8 mouse cellular contexts compared by ENCODE assay signal in genomic region chr15:77343527-77344091, GRCm38 (mm10). TPM values are rescaled to one million over a fixed set of nuclear protein-coding genes. Genes with fewer than 3 reads are reported as not detected.
A peak's percentile ranks its signal among the peaks of the same experiment; 100 is the strongest.
DNase-seq lines count a peak whose midpoint lies in the region; ATAC-seq and TF ChIP-seq lines count a peak whose summit lies in the region.

No protein-coding gene starts in this region.

- intact Hi-C loops in gastrocnemius, adult 2 months (cut with DNase I), result loop anchor here (2.0 kb wide), 1 partner anchor 15 kb away; no protein-coding TSS in a partner anchor
- intact Hi-C loops in left cerebral cortex, postnatal 36 days (cut with DNase I), result no loop called here

- ATAC-seq in hindbrain, embryonic 13.5 days (ENCODE audit: low FRiP score), result peak; percentile 61
- peak; percentile 59; the same call in 1 of the 2 replicates for ATAC-seq in megakaryocyte-erythroid progenitor cell, adult 5-6 weeks (replicated peaks; ENCODE audit: low FRiP score, low TSS enrichment, poor library complexity, severe bottlenecking)

- peak; percentile 42 to 72 for DNase-seq in layer of hippocampus, adult 18-20 months (ENCODE audit: low spot score in 2 of 2)
- no peak for DNase-seq in layer of hippocampus, adult 9-10 months (ENCODE audit: low spot score)
- peak; percentile 90 to 93 for DNase-seq in cerebellum, postnatal 10 days
- DNase-seq in gastrocnemius, adult 2 months, result peak; percentile 89
- peak; percentile 56 to 64 for DNase-seq in left cerebral cortex, postnatal 36 days (ENCODE audit: low spot score in 2 of 2)

- TF ChIP-seq CTCF in gastrocnemius, adult 2 months (IDR thresholded peaks at IDR 0.05), result peak; percentile 97
- peak; percentile 84 for TF ChIP-seq CTCF in small intestine, adult 2 months (IDR thresholded peaks at IDR 0.05; ENCODE audit: extremely low read depth, insufficient read length, insufficient replicate concordance, low read depth, low read length)

- peak overlapping the region; percentile 78 for H3K27ac ChIP-seq in gastrocnemius, adult 2 months
- H3K27ac ChIP-seq in hindbrain, embryonic 13.5 days, result peak overlapping the region; percentile 80
- no peak overlapping the region for H3K27ac ChIP-seq in small intestine, adult 2 months (ENCODE audit: insufficient read depth, low read depth, low read length)

- no peaks in the 10 kb centered on the region for H3K36me3 ChIP-seq in hindbrain, embryonic 13.5 days
- H3K36me3 ChIP-seq in small intestine, adult 2 months (ENCODE audit: control insufficient read depth, insufficient read depth, low read length), result no peaks in the 10 kb centered on the region

- no peaks in the 10 kb centered on the region for H3K9me3 ChIP-seq in hindbrain, embryonic 13.5 days

- H3K4me3 ChIP-seq in gastrocnemius, adult 2 months, result peak overlapping the region; percentile 68
- peak overlapping the region; percentile 20; the same call in 1 of the 2 replicates for H3K4me3 ChIP-seq in hindbrain, embryonic 13.5 days
- H3K4me3 ChIP-seq in small intestine, adult 2 months (ENCODE audit: low read depth, low read length), result peak overlapping the region; percentile 6

- 4% methylated on average over 13 of the region's 13 CpGs for WGBS in hindbrain, embryonic 13.5 days
- WGBS in small intestine, adult 2 months, result 2% methylated on average over 13 of the region's 13 CpGs

- peak overlapping the region; percentile 40 for H3K4me2 ChIP-seq in hindbrain, embryonic 13.5 days

- H3K4me1 ChIP-seq in hindbrain, embryonic 13.5 days (replicated peaks), result peaks cover 29% of the 10 kb centered on the region
- peaks cover 15% of the 10 kb centered on the region for H3K4me1 ChIP-seq in small intestine, adult 2 months (ENCODE audit: control insufficient read depth, insufficient read depth, insufficient read length, low read length)

- no peak for TF ChIP-seq POLR2A in small intestine, adult 2 months (IDR thresholded peaks at IDR 0.05; ENCODE audit: low read depth, low read length)

- H3K27me3 ChIP-seq in hindbrain, embryonic 13.5 days, result no peaks in the 10 kb centered on the region
- H3K27me3 ChIP-seq in small intestine, adult 2 months (ENCODE audit: control insufficient read depth, insufficient read depth, low read length), result no peaks in the 10 kb centered on the region

- peak overlapping the region; percentile 57 for H3K9ac ChIP-seq in hindbrain, embryonic 13.5 days

RNA-seq across cellular contexts. Expression of gene Rbfox2, which starts 36.8 kb away (rescaled TPM):
- total RNA-seq in layer of hippocampus, adult 18-20 months (2021), result 100 to 1,000 TPM; 238 to 245 TPM
- total RNA-seq in gastrocnemius, adult 2 months (2021), result 10 to 100 TPM; 48.2 to 78.6 TPM
- 158 and 159 TPM in 2 replicates for polyA plus RNA-seq in hindbrain, embryonic 13.5 days (2015; fragmentation: Nextera tagmentation; extraction: Ambion mirVana)
- 100 to 1,000 TPM; 217 to 276 TPM for total RNA-seq in left cerebral cortex, postnatal 36 days (2021)
- total RNA-seq in megakaryocyte-erythroid progenitor cell, adult 5-6 weeks (2014; fragmentation: Nextera tagmentation), result 0.37 and 1.8 TPM in 2 replicates
- 0.28 and 1.4 TPM in 2 replicates for total RNA-seq in megakaryocyte-erythroid progenitor cell, adult 5-6 weeks (2017)
- 25.1 and 34.7 TPM in 2 replicates for polyA plus RNA-seq in small intestine, adult 2 months (2012; rRNA removed)

RNA-seq across cellular contexts. Expression of gene Apol7a, which starts 55.3 kb away (rescaled TPM):
- not detected for total RNA-seq in layer of hippocampus, adult 18-20 months (2021)
- total RNA-seq in gastrocnemius, adult 2 months (2021), result 1 to 10 TPM in 1 of 2 experiments, under 1 TPM in 1; 0.31 to 1.2 TPM
- 0.08 TPM in 1 of 2 replicates, not detected in the other for polyA plus RNA-seq in hindbrain, embryonic 13.5 days (2015; fragmentation: Nextera tagmentation; extraction: Ambion mirVana)
- under 1 TPM; 0.39 to 0.50 TPM for total RNA-seq in left cerebral cortex, postnatal 36 days (2021)
- total RNA-seq in megakaryocyte-erythroid progenitor cell, adult 5-6 weeks (2014; fragmentation: Nextera tagmentation), result not detected in 2 replicates
- total RNA-seq in megakaryocyte-erythroid progenitor cell, adult 5-6 weeks (2017), result not detected in 2 replicates
- 31.4 and 88.8 TPM in 2 replicates for polyA plus RNA-seq in small intestine, adult 2 months (2012; rRNA removed)

Comparison
In these comparisons a context has a peak if more than half of its experiments do, and no peak if none do; other contexts are left out.
1. H3K4me3 ChIP-seq: peak in every context shown above with its lines; median percentile 68 in gastrocnemius, adult 2 months; 20 in hindbrain, embryonic 13.5 days; 6 in small intestine, adult 2 months.
2. RNA of gene Rbfox2, which starts 36.8 kb away (total RNA-seq): 217 to 276 TPM in left cerebral cortex, postnatal 36 days, 238 to 245 TPM in layer of hippocampus, adult 18-20 months and 48.2 to 78.6 TPM in gastrocnemius, adult 2 months; 0.28 to 1.8 TPM in megakaryocyte-erythroid progenitor cell, adult 5-6 weeks; every median in the first group is over 10 times any median in the second.